Mouse (Mus musculus): ENCODE measurements around the gene Fbxw18.
"Not testable (repeated sequence)": the region's sequence is repeated elsewhere in the genome, so short reads cannot be mapped to it uniquely, and the experiment has no call there.

The Fbxw18 gene

GRCm38 (mm10) chr9:109702600-109702999 is at the start of gene Fbxw18:
TSS of gene Fbxw18 (minus strand) at chr9:109702700.
- not testable (repeated sequence) for DNase-seq (ENCODE audit: low spot score in 2 of 2)

GRCm38 (mm10) chr9:109745989-109746388 is 43.5 kb upstream of the Fbxw18 start, which contains the start of gene Fbxw26:
TSS of gene Fbxw26 (minus strand) at chr9:109746089.
- DNase-seq (ENCODE audit: low spot score in 2 of 2), result not testable (repeated sequence)

DNA sequence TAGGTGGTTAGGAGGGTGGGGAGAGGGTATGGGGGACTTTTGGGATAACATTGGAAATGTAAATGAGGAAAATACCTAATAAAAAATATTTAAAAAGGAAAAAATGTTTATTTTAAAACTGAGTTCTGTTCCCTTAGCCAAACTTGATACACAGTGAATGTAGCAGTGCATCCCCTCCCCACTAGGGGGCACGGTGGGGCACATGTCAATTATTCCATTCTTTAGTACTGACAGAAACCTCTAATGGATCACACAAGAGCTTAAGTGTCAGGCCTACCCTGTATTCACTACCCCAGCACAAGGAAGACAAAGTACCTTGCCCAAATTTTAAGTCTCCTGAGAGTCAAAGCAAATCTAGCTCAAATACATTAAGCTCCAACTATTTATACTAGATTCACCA is 17.2 kb downstream of the Fbxw18 start:
- peak; percentile 8 to 10 for DNase-seq (ENCODE audit: low spot score in 2 of 2)

- DNase-seq (ENCODE audit: low spot score in 2 of 2), result not testable (repeated sequence)
These were observed 37.9 kb downstream of the Fbxw18 start, which contains the start of gene Fbxw25 for GRCm38 (mm10) chr9:109664552-109664951. TSS of gene Fbxw25 (minus strand) at chr9:109664652.
